Mouse (Mus musculus) adrenal gland, adult 2 months (tissue): Measurements from ENCODE around the gene Col8a2. TPM values are rescaled to one million over a fixed set of nuclear protein-coding genes. Genes with fewer than 3 reads are reported as not detected.

Experiments
- DNase-seq: peaks from one replicate; pipeline ENCODE4 v3.0.0; 2021
- polyA plus RNA-seq: library from polyadenylated mRNA; depleted of rRNA; stranded (reverse); fragments of >200 nt; gene quantifications from 2 replicates; pipeline ENCODE4 v1.2.3, GENCODE M21; 2012
- total RNA-seq, 2 experiments: library from RNA; stranded (reverse); gene quantifications; 2 replicates each; pipeline ENCODE4 v1.2.3; 2021

Gene Col8a2
- total and polyA plus RNA-seq, 3 experiments, result 1.4 to 6.1 (median 1.9) TPM

DNA sequence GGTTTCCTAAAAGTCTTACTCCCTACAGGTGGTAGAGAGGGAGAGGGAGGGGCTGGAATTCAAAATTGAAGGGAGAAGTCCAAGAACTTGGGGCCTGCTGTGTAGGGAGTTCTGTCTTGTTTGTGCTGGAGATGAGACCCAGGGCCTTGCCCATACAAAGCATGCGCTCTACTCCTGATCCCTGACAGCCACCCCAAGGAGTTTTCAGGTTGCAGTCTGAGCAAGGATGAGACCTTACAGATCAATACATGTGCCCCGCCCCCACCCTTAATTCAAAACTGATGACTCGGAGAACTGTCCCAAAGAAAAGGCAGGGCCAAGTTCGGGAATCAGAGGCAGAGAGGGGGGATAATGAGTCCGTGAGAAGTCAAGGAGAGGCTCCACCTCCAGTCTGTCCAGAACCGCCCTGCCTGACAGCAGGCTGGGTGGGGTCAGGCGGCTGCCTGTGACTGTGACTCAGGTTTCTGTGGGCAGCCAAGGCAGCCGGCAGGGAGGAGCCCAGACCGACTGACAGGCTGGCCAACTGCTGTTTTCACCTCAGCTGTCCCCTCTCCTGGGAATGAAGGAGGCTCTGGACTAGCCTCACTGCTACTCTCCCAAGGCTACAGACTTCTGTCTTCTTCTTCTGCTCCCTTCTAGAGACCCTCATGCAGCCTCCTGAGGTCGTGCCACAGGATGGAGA, 25.9 kb upstream of the Col8a2 start:
- peak; percentile 94 for DNase-seq

DNA sequence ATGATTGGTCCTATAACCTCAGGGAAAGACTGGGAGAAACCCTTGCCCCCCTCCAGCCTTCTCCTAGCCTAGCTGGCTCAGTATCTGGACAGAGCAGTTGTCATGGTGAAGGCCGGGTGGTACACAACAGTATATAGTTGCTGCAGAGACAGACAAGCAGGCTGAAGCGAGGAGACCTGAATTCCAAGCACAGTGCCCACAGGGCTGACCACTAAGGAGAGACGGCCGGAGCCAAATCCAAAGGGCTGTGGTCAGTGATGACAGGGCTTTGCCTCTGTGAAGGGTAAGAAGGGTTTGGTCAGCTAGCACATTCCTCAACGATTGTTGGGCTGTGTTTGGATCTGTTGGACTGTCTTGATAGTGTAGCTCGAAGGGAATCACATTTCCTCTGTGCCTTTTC, 25.3 kb upstream of the Col8a2 start:
- DNase-seq, result no peak

DNA sequence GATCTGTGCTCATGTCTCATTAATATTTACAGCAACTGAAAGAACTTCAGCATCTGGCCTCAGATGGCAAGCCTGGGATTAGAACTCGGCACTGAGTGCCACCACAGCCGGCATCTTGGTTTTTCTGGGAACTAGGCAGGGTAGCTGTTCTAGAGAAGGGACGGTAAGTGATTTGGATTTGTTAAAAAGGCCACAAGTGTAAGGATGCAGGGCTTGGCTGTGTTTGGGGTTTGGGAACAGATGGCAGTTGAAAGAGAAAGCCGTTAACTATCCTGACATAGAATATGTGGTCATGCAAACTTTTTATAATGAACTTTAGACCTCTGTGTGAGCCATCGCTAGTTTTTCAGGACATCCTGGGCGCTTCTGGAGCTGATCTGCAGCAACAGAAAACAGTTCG, 24.9 kb upstream of the Col8a2 start:
- DNase-seq, result no peak

DNA sequence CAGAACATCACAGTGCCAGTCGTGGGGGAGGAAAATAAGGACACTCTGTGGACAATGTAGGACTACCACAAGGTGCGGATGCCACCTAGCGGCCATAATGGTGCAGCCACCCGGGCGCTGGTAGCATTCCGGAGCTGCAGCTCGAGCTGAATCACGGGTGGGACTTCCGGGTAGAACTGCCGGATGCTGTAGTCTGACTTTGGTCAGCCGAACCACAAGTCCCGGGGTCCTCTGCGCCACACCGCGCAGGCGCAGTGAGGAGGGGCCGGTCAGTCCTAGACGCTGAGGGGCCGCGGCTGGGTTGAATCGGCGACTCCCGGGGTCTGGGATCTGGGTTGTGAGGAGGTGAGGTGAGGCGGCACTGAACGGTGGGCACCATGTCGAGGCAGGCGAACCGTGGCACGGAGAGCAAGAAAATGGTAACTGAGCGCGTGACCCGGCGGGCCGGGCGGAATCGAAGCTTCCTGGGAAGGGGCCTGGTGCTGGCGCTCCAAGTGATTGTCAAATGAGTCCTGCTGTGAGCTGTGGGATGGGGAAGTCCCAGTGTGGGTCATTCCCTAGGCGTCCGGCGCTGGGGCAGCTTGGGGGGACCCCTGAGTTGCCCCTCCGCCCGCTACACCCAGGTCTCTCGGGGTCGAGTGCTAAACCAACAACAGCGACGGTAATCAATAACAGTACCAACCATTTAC, 24.3 kb upstream of the Col8a2 start, which contains the start of gene Trappc3:
Gene Trappc3 (plus strand): TSS at position 207 of the 689 bp plus-strand sequence.
- DNase-seq, result peak; percentile 99

DNA sequence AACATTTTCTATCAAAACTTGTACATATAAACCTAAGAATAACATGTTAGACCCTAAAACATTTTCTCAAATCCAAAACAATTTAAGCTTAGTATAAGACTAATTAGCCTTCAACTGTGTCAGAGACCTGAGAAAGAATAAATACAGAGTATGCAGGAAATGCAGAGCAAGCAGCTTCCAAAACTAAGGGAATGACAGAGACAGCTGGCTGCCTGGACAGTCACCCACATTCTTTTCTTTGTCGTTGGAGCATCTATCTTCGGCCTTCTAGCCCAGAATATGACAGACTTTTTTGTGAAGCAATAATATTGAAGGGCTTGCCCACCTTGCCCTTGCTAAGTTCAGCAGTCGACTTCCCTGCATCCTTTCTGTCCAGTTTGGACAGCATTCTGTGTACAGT, 17.3 kb upstream of the Col8a2 start:
- DNase-seq, result no peak

DNA sequence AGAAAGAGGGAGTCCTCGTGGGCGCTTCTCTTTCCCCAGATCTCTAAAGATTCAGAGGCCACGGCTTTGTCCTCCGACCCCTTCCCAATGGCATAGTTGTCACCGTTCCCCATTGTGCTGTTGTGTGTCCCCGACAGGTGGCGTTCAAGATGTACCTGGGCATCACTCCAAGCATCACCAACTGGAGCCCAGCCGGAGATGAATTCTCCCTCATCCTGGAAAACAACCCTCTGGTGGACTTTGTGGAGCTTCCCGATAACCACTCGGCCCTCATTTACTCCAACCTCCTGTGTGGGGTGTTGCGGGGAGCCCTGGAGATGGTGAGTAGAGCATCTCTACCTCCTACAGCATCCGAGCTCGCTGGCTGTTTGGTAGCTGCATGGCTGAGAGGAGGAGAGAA, 12.8 kb upstream of the Col8a2 start:
- DNase-seq, result no peak

DNA sequence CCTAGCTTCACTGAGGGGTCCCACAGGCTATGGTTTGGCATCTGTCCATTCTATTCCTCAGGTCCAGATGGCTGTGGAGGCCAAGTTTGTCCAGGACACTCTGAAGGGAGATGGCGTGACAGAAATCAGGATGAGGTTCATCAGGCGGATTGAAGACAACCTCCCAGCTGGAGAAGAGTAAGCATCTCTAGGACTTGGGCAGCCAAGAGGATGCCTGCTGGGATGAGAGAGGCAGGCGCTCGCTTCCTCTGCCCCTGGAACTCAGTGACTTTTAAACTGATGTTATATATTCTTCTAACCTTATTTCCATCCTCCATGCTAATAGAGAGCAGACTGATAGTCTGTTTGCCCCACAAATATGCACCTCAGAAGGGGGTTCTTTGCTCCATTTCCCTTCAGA, 11.5 kb upstream of the Col8a2 start:
- DNase-seq, result no peak

DNA sequence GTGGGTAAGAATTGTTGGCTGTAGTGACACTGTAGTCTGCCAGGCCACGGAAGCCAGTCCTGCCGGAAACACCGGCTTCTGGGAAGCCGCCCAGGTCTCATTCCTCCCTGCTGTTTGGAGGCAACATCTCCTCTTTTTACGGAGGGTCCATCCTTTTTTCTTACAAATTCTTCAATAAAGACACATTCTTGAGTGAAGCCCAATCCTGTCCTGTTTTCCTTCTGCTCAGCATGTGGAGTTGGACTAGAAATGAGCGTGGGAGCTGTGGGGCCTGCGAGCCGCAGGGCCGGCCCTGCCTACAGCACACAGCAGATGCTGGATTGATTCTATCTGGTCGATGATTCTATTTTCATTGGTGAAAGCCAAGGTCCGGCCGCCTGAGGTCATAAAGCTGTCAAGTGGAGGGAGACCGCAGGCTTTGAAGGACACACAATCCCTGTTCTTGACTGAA, 10.9 kb upstream of the Col8a2 start:
- DNase-seq, result peak; percentile 81

DNA sequence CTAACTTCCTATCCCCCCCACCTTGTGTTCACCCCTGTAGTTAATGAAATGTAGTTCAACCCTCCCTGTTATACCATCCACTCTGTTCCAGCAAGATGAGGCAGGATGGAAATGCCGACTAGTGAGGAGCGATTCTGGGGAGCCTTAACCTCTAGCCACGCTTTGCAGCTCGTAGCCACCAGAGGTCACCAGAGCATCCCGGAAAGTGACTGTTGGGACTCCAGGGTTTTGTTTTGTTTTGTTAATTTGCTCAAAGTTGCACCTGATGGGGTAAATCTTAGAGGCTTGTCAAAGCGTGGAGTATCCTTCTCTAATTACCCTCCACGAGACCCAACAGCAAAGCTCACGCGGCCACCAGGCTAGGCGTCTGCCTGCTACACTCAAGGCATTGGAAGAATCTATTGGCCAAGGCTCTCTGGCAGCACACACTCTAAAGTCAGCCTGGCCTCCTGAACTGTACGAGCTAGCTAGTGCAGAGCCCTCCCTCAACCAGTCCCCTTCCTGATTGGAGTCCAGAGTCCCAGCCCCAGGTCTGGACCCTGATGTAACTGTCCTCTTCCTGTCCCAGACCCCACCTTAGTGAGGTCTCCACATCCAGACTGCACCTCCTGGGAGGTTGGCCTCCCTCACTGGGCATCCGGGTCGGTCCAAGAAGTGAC, 8.6 kb upstream of the Col8a2 start:
- peak; percentile 53 for DNase-seq

DNA sequence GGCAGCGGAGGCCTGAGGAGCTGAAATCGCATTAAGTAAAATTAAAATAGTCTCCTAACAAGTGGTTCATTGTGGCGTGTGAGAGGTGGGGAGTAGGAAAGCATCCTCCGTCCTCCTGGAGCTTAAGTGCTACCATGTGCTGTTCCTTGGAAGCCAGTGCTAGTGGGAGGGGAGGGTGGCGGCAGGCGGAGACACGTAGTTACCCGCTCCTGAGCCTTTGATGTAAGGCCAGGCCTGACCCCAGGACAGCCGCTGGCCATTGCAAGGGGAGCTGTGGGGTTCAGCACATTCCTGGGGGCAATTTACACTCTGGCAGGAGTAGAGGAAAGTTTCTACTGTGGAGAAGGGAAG, 8.1 kb upstream of the Col8a2 start:
- no peak for DNase-seq

DNA sequence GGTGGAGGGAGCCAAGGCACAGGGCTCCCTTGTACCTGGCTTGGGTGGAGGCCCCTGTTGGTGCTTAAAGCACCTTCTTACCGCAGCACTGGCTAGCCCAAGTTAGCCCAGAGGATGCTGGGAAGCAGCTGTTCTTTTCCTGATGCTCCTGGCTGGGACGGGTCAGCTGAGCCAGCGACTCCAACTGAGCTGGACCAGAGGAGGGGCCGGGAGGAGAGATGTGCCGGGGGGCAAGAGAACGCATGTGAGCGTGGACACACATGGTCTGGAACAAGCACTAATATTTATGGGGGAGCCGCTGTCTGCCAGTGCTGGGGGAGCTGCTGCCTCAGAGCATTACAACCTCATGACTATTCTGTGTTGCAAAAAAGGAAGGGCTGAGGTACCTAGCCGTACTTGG, 7.6 kb upstream of the Col8a2 start:
- DNase-seq, result no peak

DNA sequence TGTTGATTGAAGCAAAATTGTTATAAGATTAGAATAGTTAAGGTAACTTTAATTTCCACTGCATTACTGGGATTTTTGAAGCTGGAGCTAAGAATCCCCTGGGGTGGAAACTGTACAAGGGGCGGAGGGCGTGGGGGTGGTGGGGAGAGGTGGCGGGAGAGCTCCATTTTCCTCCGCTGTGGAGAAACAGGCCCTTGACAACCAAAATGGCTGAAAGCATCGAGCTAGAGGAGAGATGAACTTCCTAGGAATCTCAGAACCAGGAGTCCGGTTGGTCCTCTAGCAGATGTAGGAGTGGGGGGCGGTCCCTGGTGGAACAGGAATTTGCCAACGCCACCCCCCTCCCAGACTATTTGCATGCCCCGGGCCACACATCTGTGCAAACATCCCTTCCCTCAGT, 4.9 kb upstream of the Col8a2 start:
- no peak for DNase-seq

DNA sequence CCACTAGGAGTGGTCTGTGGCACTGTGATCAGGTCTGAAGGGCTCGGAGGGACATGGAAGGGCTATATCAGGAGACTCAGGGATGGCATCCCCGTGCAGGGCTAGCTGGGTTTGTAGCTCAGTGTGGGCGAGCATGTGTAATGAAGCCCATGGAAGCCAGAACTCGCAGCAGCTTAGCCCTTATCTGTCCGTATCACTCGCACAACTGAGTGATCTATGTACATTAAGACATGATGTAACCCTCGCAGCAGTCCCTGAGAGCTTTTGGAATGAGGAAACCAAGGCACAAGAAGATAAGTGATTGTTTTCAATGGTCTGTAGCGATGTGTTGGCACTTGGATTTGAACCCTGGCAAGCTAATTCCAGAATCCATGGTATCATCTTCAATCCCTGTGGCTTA, 3.0 kb upstream of the Col8a2 start:
- no peak for DNase-seq

DNA sequence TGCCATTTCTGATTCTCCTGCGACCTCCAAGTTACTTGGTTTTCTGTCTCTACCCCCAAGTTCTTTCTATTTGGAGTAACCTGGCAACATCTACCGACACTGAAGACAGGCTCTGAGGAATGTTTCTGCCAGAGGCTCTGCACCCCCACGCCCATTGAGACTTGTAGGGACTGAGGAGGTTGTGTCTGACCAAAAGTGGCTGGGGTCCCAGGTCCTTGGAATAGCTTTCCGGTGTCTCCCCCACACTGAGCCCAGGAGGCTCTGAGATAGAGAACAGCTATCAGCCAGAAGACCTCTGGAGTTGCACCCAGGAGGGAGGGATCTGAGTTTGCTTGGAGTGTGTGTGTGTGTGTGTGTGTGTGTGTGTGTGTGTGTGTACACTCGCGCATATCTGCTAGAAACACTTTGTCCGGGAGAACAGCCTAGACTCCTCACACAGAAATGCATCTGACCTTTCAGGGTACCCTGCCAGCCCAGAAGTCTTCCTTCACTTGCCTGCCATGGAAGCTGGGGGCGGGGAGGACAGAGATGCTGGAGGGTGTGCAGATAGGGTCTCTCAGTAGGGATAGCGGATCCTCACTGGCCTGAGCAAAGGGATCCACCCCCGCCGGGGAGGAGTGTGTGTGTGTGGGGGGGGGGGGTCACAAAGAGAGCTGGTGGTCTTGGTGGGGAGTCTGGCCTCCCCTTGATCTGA, 856 bp downstream of the Col8a2 start:
- DNase-seq, result no peak

DNA sequence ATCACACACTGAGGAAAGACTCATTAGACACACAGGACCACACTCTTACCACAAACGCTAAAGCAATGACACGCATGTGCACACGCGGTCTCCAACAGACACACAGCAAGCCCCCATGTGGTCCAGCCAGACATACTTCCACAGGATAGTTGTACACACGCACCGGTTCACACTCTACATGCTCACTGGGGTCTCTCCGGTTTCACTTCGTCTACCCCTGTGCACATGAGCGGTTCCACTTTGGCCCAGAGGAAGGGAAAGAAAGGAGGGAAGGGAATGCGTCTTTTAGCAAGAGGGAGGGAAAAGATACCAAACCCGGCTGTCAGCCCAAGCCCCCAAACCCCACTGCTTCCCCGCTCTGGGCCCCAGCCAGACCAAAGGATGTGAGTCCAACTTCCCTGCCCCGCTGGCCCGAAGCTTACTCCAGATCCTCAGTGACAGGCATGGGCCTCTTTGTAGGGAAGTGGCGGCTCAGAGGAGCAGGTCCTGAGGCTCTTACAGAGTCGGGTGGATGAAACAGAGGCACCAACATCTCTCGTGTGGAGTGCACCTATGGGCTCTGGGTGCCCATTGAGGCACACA, 1.6 kb downstream of the Col8a2 start:
- no peak for DNase-seq

DNA sequence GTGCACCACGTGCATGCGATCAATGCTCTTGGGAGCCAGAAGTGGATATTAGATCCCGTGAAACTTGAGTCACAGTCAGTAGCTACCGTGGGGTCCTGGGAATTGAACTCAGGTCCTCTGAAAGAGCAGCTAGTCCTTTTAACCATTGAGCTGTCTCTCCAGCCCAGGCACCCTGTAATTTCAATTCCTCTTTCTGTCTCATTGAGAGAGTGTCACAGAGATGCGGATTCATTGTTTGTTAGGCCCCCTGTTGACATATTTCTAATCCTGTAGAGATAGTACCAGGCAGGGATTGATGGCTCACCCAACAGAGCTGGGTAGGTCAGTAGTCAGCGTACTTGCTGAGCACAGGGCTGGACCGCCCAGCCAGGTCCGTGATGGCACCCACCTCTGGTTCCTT, 3.7 kb downstream of the Col8a2 start:
- DNase-seq, result no peak

DNA sequence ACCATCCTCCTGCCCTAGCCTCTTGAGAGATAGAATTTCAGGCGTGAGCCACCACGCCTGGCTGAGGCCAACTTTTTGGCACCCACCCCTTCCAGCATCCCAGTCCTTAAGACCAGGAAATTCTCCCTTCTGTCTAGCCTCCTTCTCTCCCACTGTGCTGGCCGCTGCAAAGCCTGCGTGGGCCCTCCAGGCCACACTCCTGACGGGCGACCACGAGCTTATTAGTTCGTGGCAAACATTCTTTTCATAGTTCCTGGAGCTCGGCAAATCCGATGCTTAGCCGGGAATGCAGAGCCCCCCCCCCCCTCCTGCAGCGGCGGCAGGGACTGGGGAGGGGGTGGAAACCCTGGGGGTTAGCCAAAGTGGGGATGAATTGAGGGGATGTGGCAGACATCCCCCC, 4.6 kb downstream of the Col8a2 start:
- no peak for DNase-seq

DNA sequence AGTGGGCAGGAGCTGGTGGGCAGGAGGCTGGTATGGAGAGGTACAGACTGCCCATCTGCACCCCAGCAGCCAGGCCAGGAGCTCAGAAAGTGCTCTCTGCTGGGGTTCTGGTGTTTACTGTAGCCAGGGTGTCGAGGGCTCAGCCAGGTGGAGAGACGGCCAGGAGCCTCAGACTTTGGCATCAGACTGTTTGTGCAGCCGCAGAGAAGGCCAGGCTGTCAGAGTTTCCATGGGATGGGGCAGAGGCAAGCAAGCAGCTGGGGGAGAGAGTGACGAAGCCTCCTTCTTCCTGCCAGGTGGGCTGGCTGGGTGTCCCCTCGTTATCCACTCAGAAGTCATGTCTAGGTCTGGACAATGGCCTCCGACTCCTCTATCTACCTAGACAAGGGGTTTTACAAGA, 8.6 kb downstream of the Col8a2 start:
- no peak for DNase-seq

DNA sequence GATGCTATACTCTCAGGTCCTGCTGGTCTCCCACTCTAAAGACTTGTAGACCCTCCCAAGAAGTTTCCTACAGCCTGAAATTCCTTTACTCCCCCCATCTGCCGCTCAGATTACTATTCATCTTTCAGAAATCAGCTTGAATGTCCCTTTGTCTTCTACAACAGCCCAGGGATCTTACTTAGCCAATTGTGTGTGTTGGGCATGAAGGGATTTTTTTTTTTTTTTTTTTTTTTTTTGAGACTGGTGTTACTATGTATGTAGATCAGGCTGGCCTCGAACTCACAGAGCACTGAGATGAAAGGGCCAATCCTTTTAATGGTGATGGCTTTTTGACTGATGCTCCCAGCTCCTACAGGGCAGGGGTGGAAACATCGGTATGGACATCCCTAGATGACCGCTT, 9.3 kb downstream of the Col8a2 start:
- no peak for DNase-seq

DNA sequence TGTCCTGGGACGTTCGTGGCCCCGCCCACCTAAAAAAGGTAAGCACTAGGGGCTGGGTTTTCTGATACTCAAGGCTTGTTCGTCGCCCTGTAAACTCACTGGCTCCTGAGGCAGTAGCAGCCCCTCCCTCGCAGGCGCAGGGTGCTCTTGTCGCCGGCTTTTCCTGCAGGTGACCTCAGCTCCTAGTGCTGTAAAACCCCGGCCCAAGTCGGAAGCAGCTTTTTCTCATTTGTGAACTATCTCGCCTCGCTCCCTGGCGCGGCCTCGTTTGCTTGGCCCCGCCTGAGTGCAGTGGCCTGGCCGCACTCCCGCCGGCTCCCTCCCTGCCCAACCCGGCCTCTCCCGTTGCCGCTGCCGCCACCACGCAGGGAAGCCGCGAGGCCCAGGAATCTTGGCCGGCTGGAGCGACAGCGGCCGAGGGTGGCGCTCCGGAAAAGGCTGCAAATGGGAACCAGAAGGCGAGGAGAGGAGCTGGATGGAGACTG, 10.1 kb downstream of the Col8a2 start:
- peak; percentile 84 for DNase-seq

DNA sequence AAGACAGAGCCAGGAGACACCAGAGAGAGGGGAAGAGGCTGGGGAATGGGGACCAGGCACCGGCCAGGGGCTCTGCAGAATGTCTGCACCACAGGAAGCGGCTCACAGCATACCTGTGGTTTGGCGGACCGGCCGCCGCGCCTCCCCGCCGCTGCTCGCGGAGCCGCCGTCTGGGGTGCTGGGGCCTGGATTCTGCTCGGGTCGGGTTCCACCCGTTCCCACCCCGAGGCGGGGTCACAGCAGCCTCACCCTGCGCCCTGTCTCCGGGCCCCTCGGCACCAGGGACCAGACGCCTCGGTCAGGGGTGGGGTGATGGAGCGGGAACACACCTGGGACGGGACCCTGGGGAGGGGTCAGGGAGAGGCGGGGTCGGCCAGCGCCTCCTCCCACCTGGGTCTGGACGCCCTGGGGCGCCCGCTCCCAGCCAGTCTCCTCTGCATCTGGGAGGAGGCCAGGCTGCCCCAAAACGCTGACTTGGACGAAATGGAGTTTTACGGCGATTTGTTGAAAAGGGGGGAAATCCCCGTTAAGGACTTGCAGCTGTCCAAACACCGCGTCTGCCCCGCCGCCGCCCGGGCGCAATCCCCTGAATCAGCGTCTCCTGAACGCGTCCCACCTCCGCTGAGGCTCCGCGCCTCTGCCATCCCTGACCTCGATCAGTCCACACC, 14.5 kb downstream of the Col8a2 start:
- DNase-seq, result no peak
